In the genomic region with DNA sequence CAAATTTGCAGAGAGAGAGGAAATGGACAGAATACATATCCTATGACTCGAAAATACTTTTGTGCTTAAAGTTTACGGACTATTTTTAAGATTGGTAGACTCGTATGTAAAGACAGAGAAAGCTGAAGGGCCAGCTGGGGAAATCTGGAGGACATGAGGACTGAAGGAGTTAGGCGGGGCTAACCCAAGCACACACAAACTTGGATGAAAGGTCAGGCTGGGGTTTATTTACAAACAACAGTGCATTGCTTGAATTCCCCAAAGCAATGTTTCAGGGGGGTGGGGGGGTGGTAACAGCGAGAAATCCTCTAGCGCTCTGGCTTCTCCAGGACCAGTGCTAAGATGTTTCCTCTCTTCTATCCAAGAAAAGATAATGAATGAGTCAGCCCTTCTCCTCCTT, we compare ENCODE assay signal across 15 mouse cellular contexts.
"Had no signal": no experiment of that assay in that cellular context is flagged by ENCODE, and none has a peak within 500 bp of the region (broad histone marks: within the 10 kb centered on the region; RNA-seq: fewer than 3 reads in every experiment).

No protein-coding gene starts in this region.

- H3K36me3 ChIP-seq: liver, embryonic 12.5 days; lung, embryonic 15.5 days; midbrain, embryonic 13.5 days; midbrain, embryonic 15.5 days; neural tube, embryonic 12.5 days; stomach, embryonic 15.5 days had no signal

- DNase-seq: right cerebral cortex, postnatal 14 days; thymus, adult 2 months; thymus, postnatal 25 days; thymus, postnatal 4 days had no signal

- H3K27me3 ChIP-seq: liver, embryonic 12.5 days; lung, embryonic 15.5 days; megakaryocyte, embryonic 14.5 days; midbrain, embryonic 13.5 days; midbrain, embryonic 15.5 days; neural tube, embryonic 12.5 days; stomach, embryonic 15.5 days had no signal

- H3K9me3 ChIP-seq: liver, embryonic 12.5 days; lung, embryonic 15.5 days; megakaryocyte, embryonic 14.5 days; midbrain, embryonic 13.5 days; midbrain, embryonic 15.5 days; neural tube, embryonic 12.5 days; stomach, embryonic 15.5 days had no signal

- H3K4me1 ChIP-seq: liver, embryonic 12.5 days; midbrain, embryonic 13.5 days; midbrain, embryonic 15.5 days; neural tube, embryonic 12.5 days; stomach, embryonic 15.5 days had no signal

- H3K27ac ChIP-seq: liver, embryonic 12.5 days; liver, embryonic 14.5 days; lung, embryonic 15.5 days; macrophage; midbrain, embryonic 13.5 days; midbrain, embryonic 15.5 days; neural tube, embryonic 12.5 days; stomach, embryonic 15.5 days; stomach, postnatal 0 days had no signal

- H3K9ac ChIP-seq: liver, embryonic 12.5 days; liver, embryonic 14.5 days; lung, embryonic 15.5 days; midbrain, embryonic 13.5 days; midbrain, embryonic 15.5 days; neural tube, embryonic 12.5 days; stomach, embryonic 15.5 days had no signal

- H3K4me2 ChIP-seq: liver, embryonic 12.5 days; lung, embryonic 15.5 days; midbrain, embryonic 11.5 days; midbrain, embryonic 13.5 days; midbrain, embryonic 15.5 days; neural tube, embryonic 12.5 days; stomach, embryonic 15.5 days had no signal

- ATAC-seq: liver, embryonic 12.5 days; midbrain, embryonic 13.5 days; midbrain, embryonic 15.5 days had no signal

- H3K4me3 ChIP-seq: liver, embryonic 12.5 days; lung, embryonic 15.5 days; megakaryocyte, embryonic 14.5 days; midbrain, embryonic 13.5 days; midbrain, embryonic 15.5 days; neural tube, embryonic 12.5 days; stomach, embryonic 15.5 days had no signal
